Mouse (Mus musculus) MEL (cell line): ENCODE measurements around the gene Itgb3. TPM values are rescaled to one million over a fixed set of nuclear protein-coding genes. Genes with fewer than 3 reads are reported as not detected.

ENCODE experiments used
- DNase-seq: peaks from one replicate; pipeline ENCODE4 v3.0.0; 2011; ENCODE audit warnings: low read depth, low spot score
- H3K27ac ChIP-seq: 2 replicates; pipeline ENCODE4 v1.5.1; 2012; ENCODE audit warnings: low read depth, mild to moderate bottlenecking, control low read depth, low read length, moderate library complexity; ENCODE audit not compliant: control insufficient read depth
- H3K27me3 ChIP-seq, 2 experiments: fragments of 150-350 bp in 1 of 2; sonication (generic) in 1 of 2; 2 replicates each; pipeline ENCODE4 v1.6.1; 2012; ENCODE audit warnings: low read length in 2 of 2, mild to moderate bottlenecking in 2 of 2, improper control_type of control experiment in 1 of 2, moderate library complexity in 1 of 2; ENCODE audit not compliant: insufficient read depth in 2 of 2, control insufficient read depth in 1 of 2
- H3K36me3 ChIP-seq, 2 experiments: 2 replicates each; pipeline ENCODE4 v1.6.1; 2012 to 2014; ENCODE audit warnings: low read length in 2 of 2, improper control_type of control experiment in 1 of 2, inconsistent platforms in 1 of 2, mild to moderate bottlenecking in 1 of 2; ENCODE audit not compliant: insufficient read depth in 2 of 2, control insufficient read depth in 1 of 2
- H3K4me1 ChIP-seq, 2 experiments: fragments of 150-350 bp in 1 of 2; sonication (generic) in 1 of 2; 2 replicates each; pipeline ENCODE4 v1.6.1; 2012; ENCODE audit warnings: low read length in 2 of 2, improper control_type of control experiment in 1 of 2, mild to moderate bottlenecking in 1 of 2; ENCODE audit not compliant: insufficient read depth in 2 of 2, control insufficient read depth in 1 of 2
- H3K4me3 ChIP-seq, 2 experiments: fragments of 150-350 bp in 1 of 2; sonication (generic) in 1 of 2; 2 replicates each; pipeline ENCODE4 v1.5.1; 2012; ENCODE audit warnings: low read depth in 2 of 2, low read length in 2 of 2, mild to moderate bottlenecking in 2 of 2, moderate library complexity in 2 of 2, control low read depth in 1 of 2, improper control_type of control experiment in 1 of 2; ENCODE audit not compliant: control insufficient read depth in 1 of 2, insufficient read depth in 1 of 2
- H3K79me2 ChIP-seq: 2 replicates; pipeline ENCODE4 v1.6.1; 2012; ENCODE audit warnings: mild to moderate bottlenecking, low read length, moderate library complexity; ENCODE audit not compliant: control insufficient read depth, poor library complexity, insufficient read depth
- H3K9ac ChIP-seq: 2 replicates; pipeline ENCODE4 v1.6.1; 2012; ENCODE audit warnings: low read depth, mild to moderate bottlenecking, control low read depth, low read length, moderate library complexity; ENCODE audit not compliant: control insufficient read depth, poor library complexity, severe bottlenecking
- H3K9me3 ChIP-seq: fragments of 150-350 bp; sonication (generic); replicated peaks from 2 replicates; pipeline ENCODE4 v1.6.1; 2012; ENCODE audit warnings: mild to moderate bottlenecking, low read length, improper control_type of control experiment, moderate library complexity; ENCODE audit not compliant: insufficient read depth
- BHLHE40 ChIP-seq: IDR thresholded peaks from 2 replicates; pipeline ENCODE4 v1.6.1; 2012; ENCODE audit warnings: low read depth, mild to moderate bottlenecking, inconsistent platforms, low read length, improper control_type of control experiment, borderline replicate concordance
- CHD1 ChIP-seq: IDR thresholded peaks from 2 replicates; pipeline ENCODE4 v1.6.1; 2012; ENCODE audit warnings: low read depth, mild to moderate bottlenecking, inconsistent platforms, low read length, improper control_type of control experiment
- CHD2 ChIP-seq: IDR thresholded peaks from 2 replicates; pipeline ENCODE4 v1.6.1; 2011; ENCODE audit warnings: low read length, improper control_type of control experiment
- E2F4 ChIP-seq: IDR thresholded peaks from 2 replicates; pipeline ENCODE4 v1.6.1; 2011; ENCODE audit warnings: low read depth, low read length, improper control_type of control experiment, borderline replicate concordance
- ETS1 ChIP-seq: IDR thresholded peaks from 2 replicates; pipeline ENCODE4 v1.6.1; 2012; ENCODE audit warnings: low read depth, mild to moderate bottlenecking, inconsistent platforms, low read length, improper control_type of control experiment, moderate library complexity
- GATA1 ChIP-seq: IDR thresholded peaks from 2 replicates; pipeline ENCODE4 v1.6.1; 2011; ENCODE audit warnings: low read depth, low read length, improper control_type of control experiment
- HCFC1 ChIP-seq: IDR thresholded peaks from 2 replicates; pipeline ENCODE4 v1.6.1; 2012; ENCODE audit warnings: low read depth, mild to moderate bottlenecking, inconsistent platforms, low read length, improper control_type of control experiment, moderate library complexity
- JUND ChIP-seq: IDR thresholded peaks from 2 replicates; pipeline ENCODE4 v1.6.1; 2011; ENCODE audit warnings: low read depth, mild to moderate bottlenecking, improper control_type of control experiment, low read length
- KAT2A ChIP-seq: conservative IDR thresholded peaks from 2 replicates; pipeline ENCODE4 v1.6.1; 2012; ENCODE audit warnings: low read depth, low read length, improper control_type of control experiment, inconsistent platforms
- MAX ChIP-seq: IDR thresholded peaks from 2 replicates; pipeline ENCODE4 v1.6.1; 2011; ENCODE audit warnings: low read length, improper control_type of control experiment
- MAZ ChIP-seq: IDR thresholded peaks from 2 replicates; pipeline ENCODE4 v1.6.1; 2012; ENCODE audit warnings: low read depth, mild to moderate bottlenecking, inconsistent platforms, low read length, improper control_type of control experiment
- MEF2A ChIP-seq: IDR thresholded peaks from 2 replicates; pipeline ENCODE4 v1.6.1; 2014; ENCODE audit warnings: low read depth, mild to moderate bottlenecking, inconsistent platforms, low read length, improper control_type of control experiment; ENCODE audit not compliant: poor library complexity, insufficient replicate concordance, severe bottlenecking; ENCODE audit errors: extremely low read depth
- MXI1 ChIP-seq: IDR thresholded peaks from 2 replicates; pipeline ENCODE4 v1.6.1; 2011; ENCODE audit warnings: mild to moderate bottlenecking, low read depth, low read length, improper control_type of control experiment
- MYC ChIP-seq: IDR thresholded peaks from 2 replicates; pipeline ENCODE4 v1.6.1; 2011; ENCODE audit warnings: low read depth, mild to moderate bottlenecking, low read length, improper control_type of control experiment, moderate library complexity
- NELFE ChIP-seq: IDR thresholded peaks from 2 replicates; pipeline ENCODE4 v1.6.1; 2011; ENCODE audit warnings: low read depth, low read length, improper control_type of control experiment
- POLR2A ChIP-seq, 2 experiments: IDR thresholded peaks; 2 replicates each; pipeline ENCODE4 v1.6.1; 2011 to 2012; ENCODE audit warnings: low read length in 2 of 2, mild to moderate bottlenecking in 2 of 2, control low read depth in 1 of 2, improper control_type of control experiment in 1 of 2, low read depth in 1 of 2, moderate library complexity in 1 of 2; ENCODE audit not compliant: control insufficient read depth in 1 of 2, insufficient read depth in 1 of 2, poor library complexity in 1 of 2
- POLR2AphosphoS2 ChIP-seq: IDR thresholded peaks from 2 replicates; pipeline ENCODE4 v1.6.1; 2011; ENCODE audit warnings: low read length, improper control_type of control experiment
- POLR2AphosphoS5 ChIP-seq: IDR thresholded peaks from 2 replicates; pipeline ENCODE4 v1.6.1; 2012; ENCODE audit warnings: low read depth, borderline replicate concordance, mild to moderate bottlenecking, inconsistent platforms, low read length, moderate library complexity, mixed read lengths
- RAD21 ChIP-seq: IDR thresholded peaks from 2 replicates; pipeline ENCODE4 v1.6.1; 2011; ENCODE audit warnings: mild to moderate bottlenecking, low read depth, low read length, improper control_type of control experiment
- RCOR1 ChIP-seq: IDR thresholded peaks from 2 replicates; pipeline ENCODE4 v1.6.1; 2012; ENCODE audit warnings: low read depth, mild to moderate bottlenecking, inconsistent platforms, low read length, improper control_type of control experiment
- SIN3A ChIP-seq: IDR thresholded peaks from 2 replicates; pipeline ENCODE4 v1.6.1; 2012; ENCODE audit warnings: low read length, improper control_type of control experiment, inconsistent platforms
- SMC3 ChIP-seq: IDR thresholded peaks from 2 replicates; pipeline ENCODE4 v1.6.1; 2011; ENCODE audit warnings: low read depth, low read length, improper control_type of control experiment
- TAL1 ChIP-seq: IDR thresholded peaks from 2 replicates; pipeline ENCODE4 v1.6.1; 2012; ENCODE audit warnings: mild to moderate bottlenecking, inconsistent platforms, low read length, moderate library complexity, mixed read lengths
- TBP ChIP-seq: IDR thresholded peaks from 2 replicates; pipeline ENCODE4 v1.8.0; 2011; ENCODE audit warnings: low read depth, low read length, improper control_type of control experiment
- TCF12 ChIP-seq: IDR thresholded peaks from 2 replicates; pipeline ENCODE4 v1.6.1; 2014; ENCODE audit warnings: low read depth, mild to moderate bottlenecking, inconsistent platforms, low read length, improper control_type of control experiment, moderate library complexity
- UBTF ChIP-seq: IDR thresholded peaks from 2 replicates; pipeline ENCODE4 v1.6.1; 2012; ENCODE audit warnings: low read depth, mild to moderate bottlenecking, inconsistent platforms, low read length, improper control_type of control experiment, moderate library complexity, borderline replicate concordance; ENCODE audit not compliant: insufficient read depth
- USF1 ChIP-seq: IDR thresholded peaks from 2 replicates; pipeline ENCODE4 v1.6.1; 2014; ENCODE audit warnings: low read depth, mild to moderate bottlenecking, inconsistent platforms, low read length, improper control_type of control experiment, moderate library complexity
- USF2 ChIP-seq, 2 experiments: IDR thresholded peaks; 2 replicates each; pipeline ENCODE4 v1.6.1; 2011 to 2012; ENCODE audit warnings: improper control_type of control experiment in 2 of 2, low read length in 2 of 2, borderline replicate concordance in 1 of 2, inconsistent platforms in 1 of 2, low read depth in 1 of 2, mild to moderate bottlenecking in 1 of 2; ENCODE audit not compliant: insufficient read depth in 1 of 2
- ZC3H11A ChIP-seq: IDR thresholded peaks from 2 replicates; pipeline ENCODE4 v1.6.1; 2012; ENCODE audit warnings: low read depth, mild to moderate bottlenecking, inconsistent platforms, low read length, improper control_type of control experiment
- ZKSCAN1 ChIP-seq: IDR thresholded peaks from 2 replicates; pipeline ENCODE4 v1.6.1; 2012; ENCODE audit warnings: low read depth, mild to moderate bottlenecking, inconsistent platforms, low read length, improper control_type of control experiment, moderate library complexity
- ZNF384 ChIP-seq: IDR thresholded peaks from 2 replicates; pipeline ENCODE4 v1.6.1; 2012; ENCODE audit warnings: low read depth, mild to moderate bottlenecking, inconsistent platforms, low read length, improper control_type of control experiment
- polyA plus RNA-seq, 2 experiments: library from polyadenylated mRNA; stranded (reverse) in 1 of 2; unstranded in 1 of 2; fragments of >175 nt in 1 of 2; fragments of >200 nt in 1 of 2; gene quantifications; 2 replicates each; pipeline versions ENCODE4 v1.2.1 to v1.2.4; 2012; ENCODE audit warnings: low replicate concordance in 2 of 2, low read depth in 1 of 2; ENCODE audit not compliant: insufficient read length in 2 of 2, insufficient read depth in 1 of 2, missing spikeins in 1 of 2
- total RNA-seq: library from RNA; depleted of rRNA; stranded (reverse); fragments of 300-350 nt; gene quantifications from 2 replicates; pipeline ENCODE4 v1.2.3, GENCODE M21; 2012

Itgb3 gene
- total and polyA plus RNA-seq, 3 experiments, result 0.08 to 0.32 TPM; not detected in 1

GRCm38 (mm10) chr11:104589570-104589969, 18.2 kb upstream of the Itgb3 start:
- Histone ChIP-seq H3K4me1 (peaks cover 0 to 5% of the 10 kb centered on the region in 2 experiments; a peak in 1 of 4 replicates), H3K9ac (no peak overlapping the region), H3K9me3 (no peaks in the 10 kb centered on the region), H3K79me2 (no peaks in the 10 kb centered on the region), H3K27ac (no peak overlapping the region), H3K36me3 (no peaks in the 10 kb centered on the region), H3K27me3 (no peaks in the 10 kb centered on the region), H3K4me3 (no peak overlapping the region)
- no peak for TF ChIP-seq TBP
- TF ChIP-seq TCF12, result no peak
- no peak for TF ChIP-seq MXI1
- no peak for TF ChIP-seq USF1
- no peak for TF ChIP-seq KAT2A
- no peak for TF ChIP-seq JUND
- no peak for TF ChIP-seq RCOR1
- TF ChIP-seq USF2 (IDR thresholded peaks at IDR 0.05; ENCODE audit: borderline replicate concordance in 1 of 2, insufficient read depth in 1 of 2, low read depth in 1 of 2, low read length in 2 of 2), result no peak
- TF ChIP-seq TAL1, result no peak
- no peak for DNase-seq

- peak; percentile 92 for DNase-seq
- H3K79me2 ChIP-seq, result no peaks in the 10 kb centered on the region
- peaks cover 0 to 5% of the 10 kb centered on the region in 2 experiments; a peak in 1 of 4 replicates for H3K4me1 ChIP-seq
- no peak overlapping the region for H3K27ac ChIP-seq
- H3K9me3 ChIP-seq, result no peaks in the 10 kb centered on the region
- no peak overlapping the region for H3K4me3 ChIP-seq
- no peaks in the 10 kb centered on the region for H3K27me3 ChIP-seq
- H3K9ac ChIP-seq, result no peak overlapping the region
- H3K36me3 ChIP-seq, result no peaks in the 10 kb centered on the region
- TF ChIP-seq USF2 (IDR thresholded peaks at IDR 0.05; ENCODE audit: borderline replicate concordance in 1 of 2, insufficient read depth in 1 of 2, low read depth in 1 of 2, low read length in 2 of 2) (no peak), RAD21 (no peak; the same call in none of the 2 replicates), UBTF (no peak), POLR2AphosphoS5 (no peak), TCF12 (no peak), ZC3H11A (peak; percentile 92), CHD1 (no peak), TAL1 (no peak), NELFE (no peak), MAX (peak; percentile 80), SIN3A (peak; percentile 72), POLR2AphosphoS2 (no peak), HCFC1 (no peak), E2F4 (no peak), POLR2A (IDR thresholded peaks at IDR 0.05; ENCODE audit: control insufficient read depth in 1 of 2, insufficient read depth in 1 of 2, low read depth in 1 of 2, low read length in 2 of 2, poor library complexity in 1 of 2) (no peak), MAZ (no peak), RCOR1 (no peak), ETS1 (no peak), ZKSCAN1 (no peak), MEF2A (no peak), KAT2A (no peak), JUND (0 out of 2 replicates have a peak, but pooled peaks have one; percentile 1), ZNF384 (no peak), SMC3 (peak; percentile 94), MYC (peak; percentile 92), BHLHE40 (peak; percentile 11; the same call in 1 of the 2 replicates), CHD2 (no peak), MXI1 (peak; percentile 79), GATA1 (no peak), TBP (no peak)
Observed at GRCm38 (mm10) chr11:104590148-104590547, 17.7 kb upstream of the Itgb3 start.
